Mouse (Mus musculus) left cerebral cortex, adult 18-20 months (tissue): ENCODE measurements at regions not wholly inside any gene's neighbourhood (a gene's known extent, or its start where the extent isn't known, plus 50 kb on each side); places are given as distances from the start of the nearest gene placed in this dataset.

Experiments
- DNase-seq, 2 experiments: peaks; one replicate each; pipeline ENCODE4 v3.0.0; 2021 to 2022; ENCODE audit warnings: low spot score in 2 of 2, mixed read lengths in 1 of 2

DNA sequence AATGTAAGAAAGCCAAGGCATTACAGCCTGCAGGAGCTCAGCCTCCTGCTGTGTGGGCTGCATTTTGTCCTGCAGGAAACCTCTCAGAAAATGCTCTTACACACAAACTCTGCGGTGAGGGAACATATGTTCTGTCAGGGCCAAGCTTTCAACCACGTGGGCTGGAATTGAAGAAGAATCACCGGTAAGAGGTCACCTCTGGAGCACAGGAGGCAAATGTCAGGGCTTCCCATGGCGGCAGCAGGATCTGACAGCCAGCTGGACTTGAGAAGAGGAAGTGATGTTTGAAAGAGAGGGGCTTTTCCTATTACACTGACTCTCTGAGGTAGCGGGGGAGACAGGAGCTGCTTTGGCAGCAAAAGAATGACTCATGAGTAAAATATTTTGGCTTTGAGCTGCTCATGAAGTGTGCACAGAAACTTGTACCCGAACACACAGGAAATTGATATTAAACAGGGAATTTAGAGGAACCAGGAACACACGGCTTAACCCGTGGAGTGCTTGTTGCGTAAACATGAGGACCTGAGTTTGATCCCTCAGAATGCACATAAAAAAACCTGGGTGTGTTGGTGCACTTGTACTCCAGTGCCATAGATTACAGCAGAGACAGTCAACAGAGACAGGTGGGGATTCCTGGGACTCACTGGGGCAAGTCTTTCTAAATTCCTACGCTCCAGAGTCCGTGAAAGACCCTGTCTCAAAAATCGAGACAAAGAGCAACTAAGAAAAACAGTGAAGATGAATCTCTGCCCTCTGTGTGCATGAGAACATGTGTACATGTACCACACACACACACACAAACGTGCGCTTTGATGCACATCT is 848.1 kb upstream of the A1bg start:
- peak; percentile 9 to 41 for DNase-seq

DNA sequence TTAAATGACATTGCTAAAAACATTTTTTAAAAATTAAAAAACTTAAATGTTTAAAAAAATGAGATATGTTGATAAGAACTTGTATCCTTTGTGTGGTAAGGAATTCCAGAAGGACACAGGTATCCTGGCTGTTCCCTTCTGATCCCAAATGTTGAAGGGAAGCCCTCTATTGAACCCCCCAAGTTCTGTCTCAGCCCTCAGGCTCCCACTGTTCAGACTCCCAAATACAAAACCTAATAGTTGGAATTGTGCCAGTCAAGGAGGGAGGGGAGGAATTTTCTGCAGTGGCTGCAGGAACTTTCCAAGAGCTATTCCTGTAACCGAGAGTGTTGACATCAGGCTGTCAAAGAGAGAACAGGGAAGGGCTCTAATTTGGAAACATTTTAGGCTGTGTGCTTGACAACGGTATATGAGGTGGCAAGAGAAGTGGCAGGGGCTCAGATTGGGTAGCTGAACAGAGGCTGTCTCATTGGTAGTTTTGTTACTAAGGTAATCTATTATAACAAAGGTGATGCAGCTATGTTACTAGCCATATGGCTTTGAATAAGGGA is 843.8 kb upstream of the A1bg start:
- DNase-seq, result no peak

- DNase-seq, result no peak
Observed at GRCm38 (mm10) chr15:61753802-61754201, 831.0 kb upstream of the A1bg start.

DNA sequence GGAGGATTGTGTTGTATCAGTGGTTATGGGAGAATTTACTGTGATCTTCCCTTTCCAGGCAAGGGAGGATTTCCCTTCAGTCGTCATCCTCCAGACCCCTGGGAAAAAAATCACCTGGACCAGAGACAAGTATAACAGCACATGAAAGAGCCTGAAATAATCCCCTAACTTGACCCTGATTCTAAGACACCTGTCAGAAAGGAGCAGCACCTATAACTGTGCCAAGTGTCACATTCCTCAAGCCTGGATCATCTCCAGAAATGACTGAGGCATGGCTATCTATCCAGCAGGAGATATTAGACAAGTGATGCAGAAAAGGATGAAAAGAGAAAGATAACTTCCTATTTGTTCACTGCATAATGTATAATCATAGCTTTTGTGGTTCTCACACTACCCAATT is 800.9 kb upstream of the A1bg start:
- no peak for DNase-seq

GRCm38 (mm10) chr15:61718486-61718885 is 795.7 kb upstream of the A1bg start:
- no peak for DNase-seq

GRCm38 (mm10) chr15:61717216-61717615 is 794.4 kb upstream of the A1bg start:
- DNase-seq, result no peak

- DNase-seq, result no peak
Observed at GRCm38 (mm10) chr15:61713953-61714352, 791.1 kb upstream of the A1bg start.

GRCm38 (mm10) chr15:61708928-61709327 is 786.1 kb upstream of the A1bg start:
- no peak for DNase-seq

DNA sequence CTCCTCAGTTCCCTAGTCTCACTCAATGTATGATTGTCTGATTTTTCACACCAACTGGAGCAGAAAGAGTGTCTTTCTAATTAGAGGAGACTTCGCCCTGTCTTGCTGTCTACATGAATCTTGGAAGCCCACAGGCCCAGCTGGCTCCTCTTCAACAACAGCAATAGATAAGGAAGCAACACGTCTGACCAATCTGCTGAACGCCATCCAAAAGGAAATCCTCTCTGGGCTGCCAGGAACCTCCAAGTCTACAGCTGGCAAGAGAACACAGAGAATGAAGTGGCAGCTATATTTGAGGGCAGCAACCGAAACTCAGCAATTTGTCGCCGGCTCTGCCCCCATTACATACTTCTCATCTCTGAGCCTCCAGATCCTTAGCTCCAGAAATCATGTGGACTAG is 785.1 kb upstream of the A1bg start:
- peak in 1 of 2 experiments; percentile 6 for DNase-seq

- DNase-seq, result no peak
Observed at GRCm38 (mm10) chr15:61692679-61693078, 769.9 kb upstream of the A1bg start.

GRCm38 (mm10) chr15:61690425-61690824 is 767.6 kb upstream of the A1bg start:
- peak in 1 of 2 experiments; percentile 16 for DNase-seq

- no peak for DNase-seq
Observed at GRCm38 (mm10) chr15:61689776-61690397, 767.1 kb upstream of the A1bg start.

GRCm38 (mm10) chr15:61682968-61683367 is 760.2 kb upstream of the A1bg start:
- DNase-seq, result no peak

DNA sequence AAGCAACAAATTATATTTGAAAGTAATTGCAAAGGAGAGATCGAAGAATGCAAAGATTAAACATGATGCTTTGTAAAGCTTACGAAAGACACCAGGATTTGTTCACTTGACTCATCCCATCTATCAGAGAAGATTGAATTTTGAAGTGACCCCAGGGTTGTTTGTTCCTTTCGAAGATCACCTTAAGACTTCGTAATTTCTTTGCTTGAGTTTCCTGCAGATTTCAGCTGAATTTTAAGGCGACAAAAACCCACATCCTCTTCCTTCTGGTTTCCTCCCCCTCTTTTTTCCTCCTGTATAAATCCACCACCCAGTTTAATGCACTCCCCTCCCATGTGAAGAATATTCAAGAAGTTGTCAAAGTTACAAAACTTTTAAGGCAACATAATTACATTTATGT is 747.7 kb upstream of the A1bg start:
- no peak for DNase-seq

GRCm38 (mm10) chr15:61660581-61660980 is 737.8 kb upstream of the A1bg start:
- DNase-seq, result no peak

- DNase-seq, result no peak
Observed at GRCm38 (mm10) chr15:61656951-61657350, 734.1 kb upstream of the A1bg start.

GRCm38 (mm10) chr15:61654846-61655245 is 732.0 kb upstream of the A1bg start:
- DNase-seq, result no peak

GRCm38 (mm10) chr15:61653853-61654252 is 731.0 kb upstream of the A1bg start:
- no peak for DNase-seq

GRCm38 (mm10) chr15:61618638-61619500 is 696.1 kb upstream of the A1bg start:
- no peak for DNase-seq

GRCm38 (mm10) chr15:61610662-61611061 is 687.9 kb upstream of the A1bg start:
- no peak for DNase-seq

DNA sequence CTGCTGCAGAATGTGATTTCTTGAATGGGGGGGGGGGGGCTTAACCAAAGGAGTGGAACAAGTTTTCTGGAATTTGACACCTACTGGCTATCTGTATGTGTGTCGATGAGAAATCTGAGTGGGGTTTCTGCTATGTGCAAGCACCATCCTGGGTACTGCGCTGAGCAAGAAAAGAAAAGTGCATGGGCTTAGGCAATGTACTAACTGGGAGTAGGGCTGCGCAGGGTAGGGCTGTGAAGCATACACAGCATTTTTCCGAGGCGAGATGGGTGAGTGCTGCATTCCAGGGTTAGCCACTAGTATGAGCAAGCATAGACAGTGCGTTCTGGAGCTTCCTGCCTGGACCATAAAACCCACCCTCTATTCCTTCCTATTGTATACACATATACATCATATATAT is 686.8 kb upstream of the A1bg start:
- DNase-seq, result no peak
